Comparison of ENCODE assay signal across 8 mouse cellular contexts in the genomic region with DNA sequence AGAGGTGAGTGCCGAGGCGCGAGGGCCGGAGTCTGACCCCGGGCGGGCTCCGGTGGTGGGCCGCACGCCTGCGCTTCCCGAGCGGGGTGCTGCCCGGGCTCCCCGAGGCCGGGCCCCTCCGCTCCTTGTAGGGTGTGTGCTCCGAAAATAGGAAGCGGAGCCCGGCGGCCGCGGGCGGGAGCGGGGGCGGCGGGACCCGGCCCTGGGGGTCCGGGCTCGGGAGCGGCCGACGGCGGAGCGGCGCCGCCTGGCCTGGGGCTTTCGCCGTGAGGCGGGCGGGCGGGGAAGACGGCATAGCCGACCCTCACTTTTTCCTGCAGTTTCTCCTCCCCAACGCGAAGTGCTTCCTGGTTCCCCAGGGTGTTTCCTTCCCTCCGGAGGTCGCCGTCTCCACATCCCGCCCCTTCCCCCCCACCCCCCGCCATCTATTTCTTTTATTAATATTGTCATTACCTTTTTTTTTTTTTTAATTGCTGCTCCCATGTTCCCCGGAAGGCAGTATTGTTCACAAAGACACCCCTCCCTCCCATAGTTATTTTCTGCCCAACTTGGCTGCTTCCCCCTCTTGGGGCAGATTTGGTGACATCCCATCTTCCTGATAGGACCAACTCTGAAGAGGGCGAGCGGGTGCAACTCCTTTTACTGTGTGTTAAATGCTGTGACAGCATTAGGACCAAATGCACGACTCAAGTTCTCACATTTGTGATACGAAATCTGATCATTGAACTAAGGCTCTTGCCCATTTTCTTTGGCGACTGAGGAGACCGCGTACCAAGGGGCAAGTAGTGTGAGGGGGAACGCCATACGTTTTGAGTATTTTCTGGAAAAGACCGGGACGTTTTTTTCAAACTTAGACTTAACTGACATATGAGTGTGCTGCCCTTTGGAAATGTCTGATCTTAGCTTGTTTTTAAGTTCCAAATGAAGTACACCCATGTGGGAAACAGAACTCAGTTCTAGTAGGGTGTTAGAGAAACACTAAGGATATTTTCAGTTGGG. TPM values are rescaled to one million over a fixed set of nuclear protein-coding genes. Genes with fewer than 3 reads are reported as not detected.
DNase-seq lines count a peak whose midpoint lies in the region; ATAC-seq lines count a peak whose summit lies in the region.

No protein-coding gene starts in this region.

- 0 out of 2 replicates have a peak, but pooled peaks cover 3% of the 10 kb centered on the region for H3K36me3 ChIP-seq in forebrain, embryonic 15.5 days
- H3K36me3 ChIP-seq in hindbrain, embryonic 10.5 days = peaks cover 6% of the 10 kb centered on the region
- peaks cover 17% of the 10 kb centered on the region for H3K36me3 ChIP-seq in megakaryocyte, embryonic 14.5 days (replicated peaks; ENCODE audit: low read length)

- no peaks in the 10 kb centered on the region for H3K9me3 ChIP-seq in forebrain, embryonic 15.5 days
- H3K9me3 ChIP-seq in hindbrain, embryonic 10.5 days = peaks cover 5% of the 10 kb centered on the region; the same call in 1 of the 2 replicates
- no peaks in the 10 kb centered on the region for H3K9me3 ChIP-seq in megakaryocyte, embryonic 14.5 days

- peak; percentile 88 for ATAC-seq in forebrain, embryonic 15.5 days (replicated peaks)

- H3K4me1 ChIP-seq in forebrain, embryonic 15.5 days = peaks cover 16% of the 10 kb centered on the region
- H3K4me1 ChIP-seq in hindbrain, embryonic 10.5 days (replicated peaks) = peaks cover 18% of the 10 kb centered on the region
- H3K4me1 ChIP-seq in megakaryocyte, embryonic 14.5 days = peaks cover 51% of the 10 kb centered on the region

- H3K4me3 ChIP-seq in forebrain, embryonic 15.5 days = peak overlapping the region; percentile 97
- peak overlapping the region; percentile 91 for H3K4me3 ChIP-seq in hindbrain, embryonic 10.5 days
- peak overlapping the region; percentile 94 for H3K4me3 ChIP-seq in megakaryocyte, embryonic 14.5 days (replicated peaks)

- under 1% methylated on average over 60 of the region's 62 CpGs for WGBS in forebrain, embryonic 15.5 days
- WGBS in hindbrain, embryonic 10.5 days = under 1% methylated on average over 60 of the region's 62 CpGs

- peak overlapping the region; percentile 96 for H3K9ac ChIP-seq in forebrain, embryonic 15.5 days (replicated peaks)

- peak overlapping the region; percentile 97 for H3K27ac ChIP-seq in forebrain, embryonic 15.5 days (replicated peaks)
- peak overlapping the region; percentile 98 for H3K27ac ChIP-seq in hindbrain, embryonic 10.5 days

- peak overlapping the region; percentile 52 for H3K4me2 ChIP-seq in forebrain, embryonic 15.5 days (replicated peaks)

- no peaks in the 10 kb centered on the region for H3K27me3 ChIP-seq in forebrain, embryonic 15.5 days
- no peaks in the 10 kb centered on the region for H3K27me3 ChIP-seq in hindbrain, embryonic 10.5 days (ENCODE audit: insufficient read depth, poor library complexity, severe bottlenecking)
- no peaks in the 10 kb centered on the region for H3K27me3 ChIP-seq in megakaryocyte, embryonic 14.5 days (replicated peaks)

- peak; percentile 20 to 37 for DNase-seq in left cerebral cortex, adult 18-20 months (ENCODE audit: low spot score in 2 of 2)
- no peak for DNase-seq in left cerebral cortex, adult 11 months (ENCODE audit: low spot score)
- DNase-seq in cerebellum, adult 11 months = peak; percentile 37
- DNase-seq in hindbrain, embryonic 10.5 days (ENCODE audit: low spot score) = no peak
- peak; percentile 20 to 39 for DNase-seq in layer of hippocampus, postnatal 25 days (ENCODE audit: extremely low spot score in 1 of 2, low spot score in 1 of 2)
- DNase-seq in skeletal muscle tissue, adult 2 months (ENCODE audit: low read depth, low spot score) = peak; percentile 54

RNA-seq across cellular contexts. Expression of gene Capza2, which starts 1.5 kb away (rescaled TPM):
- total RNA-seq in left cerebral cortex, adult 18-20 months (2021) = 100 to 1,000 TPM; 225 to 230 TPM
- polyA plus RNA-seq in forebrain, embryonic 15.5 days (2015; fragmentation: Nextera tagmentation; extraction: Ambion mirVana) = 245 and 257 TPM in 2 replicates
- 172 and 213 TPM in 2 replicates for polyA plus RNA-seq in hindbrain, embryonic 10.5 days (2016; fragmentation: Nextera tagmentation; extraction: Ambion mirVana)
- 100 to 1,000 TPM; 314 to 316 TPM for total RNA-seq in layer of hippocampus, postnatal 25 days (2021)
- polyA plus RNA-seq in megakaryocyte, embryonic 14.5 days (2012; ENCODE audit: insufficient read depth, low replicate concordance) = 12.1 TPM in 1 of 2 replicates, not detected in the other

RNA-seq across cellular contexts. Expression of gene St7, which starts 55.2 kb away (rescaled TPM):
- 10 to 100 TPM; 32.3 to 38.6 TPM for total RNA-seq in left cerebral cortex, adult 18-20 months (2021)
- polyA plus RNA-seq in forebrain, embryonic 15.5 days (2015; fragmentation: Nextera tagmentation; extraction: Ambion mirVana) = 61.3 and 68.2 TPM in 2 replicates
- 22.8 and 34.8 TPM in 2 replicates for polyA plus RNA-seq in hindbrain, embryonic 10.5 days (2016; fragmentation: Nextera tagmentation; extraction: Ambion mirVana)
- 10 to 100 TPM; 38.9 to 50.3 TPM for total RNA-seq in layer of hippocampus, postnatal 25 days (2021)
- polyA plus RNA-seq in megakaryocyte, embryonic 14.5 days (2012; ENCODE audit: insufficient read depth, low replicate concordance) = 6.3 and 7.1 TPM in 2 replicates

Comparison
In these comparisons a context has a peak if more than half of its experiments do, and no peak if none do; other contexts are left out.
1. DNase-seq: peak in left cerebral cortex, adult 18-20 months (2 of 2), cerebellum, adult 11 months (single experiment), layer of hippocampus, postnatal 25 days (2 of 2) and skeletal muscle tissue, adult 2 months (single experiment); none in left cerebral cortex, adult 11 months (single experiment) and hindbrain, embryonic 10.5 days (single experiment).
2. RNA of gene Capza2, which starts 1.5 kb away (polyA plus RNA-seq): 245 to 257 TPM in forebrain, embryonic 15.5 days and 172 to 213 TPM in hindbrain, embryonic 10.5 days; 12.1 TPM in megakaryocyte, embryonic 14.5 days; every median in the first group is over 10 times any median in the second.
3. Peak in every context shown above with its lines, with median percentiles within 50 percentile points of each other: H3K4me3 ChIP-seq.